In the genomic region with DNA sequence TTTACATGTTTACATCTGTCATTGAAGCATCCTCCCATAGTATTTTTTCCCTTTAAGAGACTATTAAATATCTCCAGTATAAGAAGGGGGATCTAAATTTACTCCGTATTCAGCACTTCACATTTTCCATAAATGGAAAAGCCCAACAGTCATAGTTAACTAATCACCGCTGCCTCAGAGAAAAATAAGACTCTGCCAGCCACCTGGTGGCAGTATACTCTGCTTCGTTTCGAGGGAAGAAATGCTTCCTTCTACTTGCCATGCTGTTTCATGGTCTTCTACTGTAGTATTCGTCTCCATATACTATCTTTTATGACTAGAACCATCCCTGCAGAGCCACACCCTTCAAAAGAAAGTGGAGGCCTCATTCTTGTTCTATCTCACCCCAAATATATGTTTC, we compare ENCODE assay signal across 9 mouse cellular contexts. TPM values are rescaled to one million over a fixed set of nuclear protein-coding genes. Genes with fewer than 3 reads are reported as not detected.
A peak's percentile ranks its signal among the peaks of the same experiment; 100 is the strongest.
DNase-seq lines count a peak whose midpoint lies in the region; ATAC-seq and TF ChIP-seq lines count a peak whose summit lies in the region.
"Had no signal": no experiment of that assay in that cellular context is flagged by ENCODE, and none has a peak within 500 bp of the region (broad histone marks: within the 10 kb centered on the region; RNA-seq: fewer than 3 reads in every experiment).

No protein-coding gene starts in this region.

- no peak; the same call in 1 of the 2 replicates for ATAC-seq in lung, embryonic 14.5 days (ENCODE audit: insufficient read depth)
- no peak for ATAC-seq in forebrain, embryonic 11.5 days (replicated peaks; ENCODE audit: low FRiP score)

- H3K4me3 ChIP-seq in cerebellum, adult 2 months (replicated peaks; ENCODE audit: insufficient read depth, low read depth, low read length) = no peak overlapping the region
- H3K4me3 ChIP-seq in lung, embryonic 14.5 days (ENCODE audit: low read depth, low read length) = no peak overlapping the region
- H3K4me3 ChIP-seq in lung, adult 2 months (replicated peaks; ENCODE audit: extremely low read depth, low read depth, low read length) = no peak overlapping the region
- H3K4me3 ChIP-seq in forebrain, embryonic 11.5 days (ENCODE audit: low read depth, low read length) = no peak overlapping the region
- H3K4me3 ChIP-seq: limb, embryonic 12.5 days had no signal

- no peaks in the 10 kb centered on the region for H3K9me3 ChIP-seq in lung, embryonic 14.5 days (ENCODE audit: low read depth, low read length)
- H3K9me3 ChIP-seq in forebrain, embryonic 11.5 days (ENCODE audit: control insufficient read depth, low read length) = no peaks in the 10 kb centered on the region
- H3K9me3 ChIP-seq: limb, embryonic 12.5 days had no signal

- H3K36me3 ChIP-seq in lung, embryonic 14.5 days (ENCODE audit: insufficient read depth) = no peaks in the 10 kb centered on the region
- H3K36me3 ChIP-seq in forebrain, embryonic 11.5 days (ENCODE audit: control insufficient read depth, insufficient read depth, low read length) = no peaks in the 10 kb centered on the region
- H3K36me3 ChIP-seq: limb, embryonic 12.5 days had no signal

- TF ChIP-seq POLR2A in cerebellum, adult 2 months (IDR thresholded peaks at IDR 0.05; ENCODE audit: borderline replicate concordance, insufficient read depth, low read length) = no peak
- no peak for TF ChIP-seq POLR2A in lung, adult 2 months (IDR thresholded peaks at IDR 0.05; ENCODE audit: borderline replicate concordance, extremely low read depth, low read depth, low read length)

- H3K27me3 ChIP-seq in cerebellum, adult 2 months (ENCODE audit: control insufficient read depth, insufficient read depth, low read length) = no peaks in the 10 kb centered on the region
- H3K27me3 ChIP-seq in lung, embryonic 14.5 days (ENCODE audit: insufficient read depth, low read length) = no peaks in the 10 kb centered on the region
- no peaks in the 10 kb centered on the region for H3K27me3 ChIP-seq in forebrain, embryonic 11.5 days (ENCODE audit: control insufficient read depth, insufficient read depth, low read length)

- TF ChIP-seq CTCF in cerebellum, adult 2 months (IDR thresholded peaks at IDR 0.05; ENCODE audit: borderline replicate concordance, insufficient read depth, low read depth, low read length) = 0 out of 2 replicates have a peak, but pooled peaks have one; percentile 2
- peak; percentile 64 for TF ChIP-seq CTCF in lung, embryonic 14.5 days (IDR thresholded peaks at IDR 0.05; ENCODE audit: low read depth)
- TF ChIP-seq CTCF in lung, adult 2 months (IDR thresholded peaks at IDR 0.05; ENCODE audit: insufficient read depth, low read length) = no peak

- H3K4me2 ChIP-seq in lung, embryonic 14.5 days = no peak overlapping the region
- no peak overlapping the region for H3K4me2 ChIP-seq in forebrain, embryonic 11.5 days (ENCODE audit: low read depth, low read length, severe bottlenecking)
- H3K4me2 ChIP-seq: limb, embryonic 12.5 days had no signal

- no peak overlapping the region for H3K27ac ChIP-seq in cerebellum, adult 2 months (ENCODE audit: insufficient read depth, low read length)
- H3K27ac ChIP-seq in lung, embryonic 14.5 days (ENCODE audit: low read depth) = no peak overlapping the region
- no peak overlapping the region for H3K27ac ChIP-seq in forebrain, embryonic 11.5 days (ENCODE audit: low read depth, low read length)
- H3K27ac ChIP-seq: limb, embryonic 12.5 days had no signal

- DNase-seq in cerebellum, adult 2 months = peak in 1 of 2 experiments; percentile 5
- no peak for DNase-seq in cerebellum, adult 9-11 months
- peak; percentile 80 for DNase-seq in lung, embryonic 14.5 days
- no peak for DNase-seq in lung, adult 2 months
- peak; percentile 14 for DNase-seq in brain, embryonic 18.5 days (ENCODE audit: low read depth, low spot score)
- peak; percentile 3 for DNase-seq in induced T-regulatory cell, adult 2 months (ENCODE audit: low read depth)
- peak; percentile 22 to 25 for DNase-seq in right cerebral cortex, postnatal 10 days (ENCODE audit: low spot score in 2 of 2)
- DNase-seq in forebrain, embryonic 11.5 days (ENCODE audit: low spot score) = no peak

- 6% methylated on average over 5 of the region's 5 CpGs for WGBS in cerebellum, adult 2 months
- 26% methylated on average over 5 of the region's 5 CpGs for WGBS in lung, embryonic 14.5 days
- WGBS in lung, adult 2 months = 37% methylated on average over 5 of the region's 5 CpGs
- WGBS in forebrain, embryonic 11.5 days = 45% methylated on average over 5 of the region's 5 CpGs

- H3K4me1 ChIP-seq in cerebellum, adult 2 months (ENCODE audit: control insufficient read depth, insufficient read depth, low read length) = no peaks in the 10 kb centered on the region
- no peaks in the 10 kb centered on the region for H3K4me1 ChIP-seq in lung, embryonic 14.5 days (ENCODE audit: insufficient read depth)
- no peaks in the 10 kb centered on the region for H3K4me1 ChIP-seq in lung, adult 2 months (ENCODE audit: control insufficient read depth, insufficient read depth, low read length)
- no peaks in the 10 kb centered on the region for H3K4me1 ChIP-seq in forebrain, embryonic 11.5 days (replicated peaks; ENCODE audit: control insufficient read depth, insufficient read depth, low read length)
- H3K4me1 ChIP-seq: limb, embryonic 12.5 days had no signal

- no peak overlapping the region for H3K9ac ChIP-seq in lung, embryonic 14.5 days
- no peak overlapping the region for H3K9ac ChIP-seq in forebrain, embryonic 11.5 days (ENCODE audit: low read length)
- H3K9ac ChIP-seq: limb, embryonic 12.5 days had no signal

RNA-seq across cellular contexts. Expression of a gene that starts 52.0 kb away (rescaled TPM):
- 79.9 and 82.8 TPM in 2 replicates for polyA plus RNA-seq in cerebellum, adult 2 months (2012; rRNA removed)
- 27.2 and 28.2 TPM in 2 replicates for polyA plus RNA-seq in lung, embryonic 14.5 days (2014; fragmentation: Nextera tagmentation; extraction: Ambion mirVana)
- 1.3 and 1.6 TPM in 2 replicates for polyA plus RNA-seq in lung, adult 2 months (2012; rRNA removed)
- 45.6 and 46.5 TPM in 2 replicates for polyA plus RNA-seq in forebrain, embryonic 11.5 days (2014; fragmentation: Nextera tagmentation; extraction: Ambion mirVana)

Comparison
In these comparisons a context has a peak if more than half of its experiments do, and no peak if none do; other contexts are left out.
1. DNase-seq: peak in lung, embryonic 14.5 days (single experiment), brain, embryonic 18.5 days (single experiment), induced T-regulatory cell, adult 2 months (single experiment) and right cerebral cortex, postnatal 10 days (2 of 2); none in cerebellum, adult 9-11 months (single experiment), lung, adult 2 months (single experiment) and forebrain, embryonic 11.5 days (single experiment).
2. RNA of a gene that starts 52.0 kb away (polyA plus RNA-seq): 79.9 to 82.8 TPM in cerebellum, adult 2 months, 45.6 to 46.5 TPM in forebrain, embryonic 11.5 days and 27.2 to 28.2 TPM in lung, embryonic 14.5 days; 1.3 to 1.6 TPM in lung, adult 2 months; every median in the first group is over 10 times any median in the second.